Mouse (Mus musculus): ENCODE results near the gene Mrc2. TPM values are rescaled to one million over a fixed set of nuclear protein-coding genes. Genes with fewer than 3 reads are reported as not detected.

The Mrc2 gene
- total RNA-seq (2012; rRNA removed) (under 0.01 and 0.25 TPM in 2 replicates), total RNA-seq (2014; rRNA removed) (0.04 and 0.09 TPM in 2 replicates), polyA plus RNA-seq (2012; ENCODE audit: insufficient read length, low read depth) (0.10 and 0.19 TPM in 2 replicates)

DNA sequence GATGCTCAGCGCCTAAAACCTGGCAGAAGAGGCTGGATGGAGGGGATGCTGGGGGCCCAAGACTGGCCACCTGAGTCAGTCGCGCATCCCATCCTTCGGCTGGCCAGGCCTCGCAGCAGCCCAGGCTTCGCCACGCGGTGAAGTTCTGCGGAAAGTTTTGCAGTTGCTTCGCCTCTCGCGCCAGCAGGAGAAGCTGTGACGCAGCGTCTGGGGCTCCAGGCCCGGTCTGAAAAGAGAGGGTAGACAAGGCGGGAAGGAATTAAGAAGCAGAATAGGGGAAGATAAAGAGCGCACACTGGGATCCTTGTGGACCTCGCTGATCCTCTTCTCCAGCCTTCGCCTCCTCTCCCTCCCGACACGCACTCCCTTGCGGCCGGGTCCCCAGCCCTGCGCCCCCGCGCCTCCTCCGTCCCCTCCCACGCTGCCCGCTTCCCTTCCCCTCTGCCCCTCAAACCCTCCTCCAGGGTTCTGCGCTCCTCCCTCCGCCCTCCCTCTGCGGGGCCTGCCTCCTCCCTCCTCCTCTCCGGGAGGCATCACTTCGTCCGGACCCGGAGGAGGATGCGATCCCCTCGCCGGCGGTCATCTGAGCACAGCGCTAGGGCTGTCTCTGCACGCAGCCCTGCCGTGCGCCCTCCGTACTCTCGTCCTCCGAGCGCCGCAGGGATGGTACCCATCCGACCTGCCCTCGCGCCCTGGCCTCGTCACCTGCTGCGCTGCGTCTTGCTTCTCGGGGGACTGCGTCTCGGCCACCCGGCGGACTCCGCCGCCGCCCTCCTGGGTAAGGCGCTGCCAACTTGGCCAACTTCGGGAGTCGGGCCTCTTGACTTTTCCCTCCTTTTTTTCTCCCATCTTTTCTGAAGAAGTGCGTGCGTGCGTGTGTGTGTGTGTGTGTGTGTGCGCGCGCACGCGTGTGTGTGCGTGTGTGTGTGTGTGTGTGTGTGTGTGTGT is at the start of gene Mrc2:
Gene Mrc2, plus strand, starts transcription at position 520 of the 948 bp plus-strand sequence.
- no peak for DNase-seq (ENCODE audit: extremely low read depth)
- in situ Hi-C loops (cut with MboI; ENCODE audit: low pct_ligation_motif_present, low pct_unique_long_range_greater_than_20kb, low sequenced_read_pairs), result no loop called here

DNA sequence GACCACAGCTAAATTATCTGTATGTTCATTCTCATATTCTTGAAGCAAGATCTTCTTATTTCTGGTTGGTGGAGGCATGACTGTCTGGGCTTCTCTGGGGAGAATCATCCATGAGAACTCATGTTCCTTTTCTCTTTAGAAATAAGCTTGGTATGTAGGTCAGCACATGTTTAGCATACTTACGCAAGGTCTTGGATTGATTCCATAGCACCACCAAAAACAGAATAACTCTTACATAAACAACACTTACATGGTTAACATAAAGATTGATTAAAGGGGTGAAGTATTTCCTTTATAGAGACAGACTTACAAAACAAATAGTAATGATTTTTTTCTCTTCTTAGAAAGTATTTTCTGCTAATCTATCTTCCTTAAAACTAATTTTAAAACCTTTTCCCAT is 46.1 kb upstream of the Mrc2 start:
- no peak overlapping the region for H3K4me2 ChIP-seq (ENCODE audit: insufficient read depth, low read depth, poor library complexity, severe bottlenecking)
- H3K9ac ChIP-seq (ENCODE audit: insufficient read depth, low read depth), result no peak overlapping the region
- dilution Hi-C loops (cut with MboI; ENCODE audit: extremely low pct_ligation_motif_present, extremely low pct_unique_long_range_greater_than_20kb, low sequenced_read_pairs) (no loop called here), in situ Hi-C loops (cut with MboI; ENCODE audit: low pct_ligation_motif_present, low pct_unique_long_range_greater_than_20kb, low sequenced_read_pairs) (no loop called here)
- TF ChIP-seq ETS1 (conservative IDR thresholded peaks at IDR 0.05; ENCODE audit: low read depth, low read length), result no peak
- TF ChIP-seq CHD1 (IDR thresholded peaks at IDR 0.05; ENCODE audit: low read depth, low read length), result no peak
- TF ChIP-seq MAFK (IDR thresholded peaks at IDR 0.05; ENCODE audit: insufficient replicate concordance, low read length), result no peak
- no peak for TF ChIP-seq ZMIZ1 (IDR thresholded peaks at IDR 0.05; ENCODE audit: low read depth, low read length)
- no peak for TF ChIP-seq POLR2AphosphoS2 (IDR thresholded peaks at IDR 0.05; ENCODE audit: low read depth, low read length)
- TF ChIP-seq POLR2A (IDR thresholded peaks at IDR 0.05; ENCODE audit: low read depth, low read length), result no peak
- no peak for TF ChIP-seq USF2 (conservative IDR thresholded peaks at IDR 0.05; ENCODE audit: low read depth, low read length)
- TF ChIP-seq ZNF384 (IDR thresholded peaks at IDR 0.05; ENCODE audit: low read depth, low read length), result no peak
- no peak for TF ChIP-seq KAT2A (IDR thresholded peaks at IDR 0.05; ENCODE audit: insufficient replicate concordance, low read length)
- no peak for TF ChIP-seq MXI1 (IDR thresholded peaks at IDR 0.05; ENCODE audit: low read depth, low read length)
- no peak for TF ChIP-seq JUND (conservative IDR thresholded peaks at IDR 0.05; ENCODE audit: low read depth, low read length)
- TF ChIP-seq HCFC1 (IDR thresholded peaks at IDR 0.05; ENCODE audit: low read depth, low read length), result no peak
- no peak for TF ChIP-seq CHD2 (IDR thresholded peaks at IDR 0.05; ENCODE audit: low read length)
- no peak for TF ChIP-seq GABPA (IDR thresholded peaks at IDR 0.05; ENCODE audit: insufficient replicate concordance, low read depth, low read length)
- no peak for TF ChIP-seq RCOR1 (conservative IDR thresholded peaks at IDR 0.05; ENCODE audit: low read depth, low read length)
- TF ChIP-seq TCF12 (IDR thresholded peaks at IDR 0.05; ENCODE audit: low read depth, low read length), result no peak
- peaks cover 67 to 92% of the 10 kb centered on the region in 2 experiments for H3K36me3 ChIP-seq (replicated peaks in 1 of 2; ENCODE audit: control insufficient read depth in 1 of 2, insufficient read depth in 1 of 2, low read length in 1 of 2)
- no peak for DNase-seq (ENCODE audit: extremely low read depth)
- no peak overlapping the region for H3K4me3 ChIP-seq (replicated peaks in 1 of 3; ENCODE audit: low read depth in 2 of 3, low read length in 2 of 3, poor library complexity in 1 of 3)
- H3K79me2 ChIP-seq (replicated peaks; ENCODE audit: control insufficient read depth, extremely low read depth, insufficient read depth, poor library complexity, severe bottlenecking), result peaks cover 5% of the 10 kb centered on the region; the same call in 1 of the 2 replicates
- no peaks in the 10 kb centered on the region for H3K9me3 ChIP-seq (replicated peaks; ENCODE audit: low read length)
- peaks cover 0 to 11% of the 10 kb centered on the region in 2 experiments; a peak in 2 of 4 replicates for H3K4me1 ChIP-seq (ENCODE audit: control insufficient read depth in 1 of 2, insufficient read depth in 2 of 2)
- no peak overlapping the region for H3K27ac ChIP-seq (ENCODE audit: insufficient read depth, low read depth)
- H3K27me3 ChIP-seq (replicated peaks), result no peaks in the 10 kb centered on the region

More for the DNA sequence above, at the start of gene Mrc2:
- Histone ChIP-seq H3K27me3 (replicated peaks) (no peaks in the 10 kb centered on the region), H3K79me2 (replicated peaks; ENCODE audit: control insufficient read depth, extremely low read depth, insufficient read depth, poor library complexity, severe bottlenecking) (no peaks in the 10 kb centered on the region), H3K4me1 (ENCODE audit: control insufficient read depth in 1 of 2, insufficient read depth in 2 of 2) (peaks cover 0 to 8% of the 10 kb centered on the region in 2 experiments; a peak in 3 of 4 replicates), H3K36me3 (replicated peaks in 1 of 2; ENCODE audit: control insufficient read depth in 1 of 2, insufficient read depth in 1 of 2, low read length in 1 of 2) (peaks cover 9 to 43% of the 10 kb centered on the region in 2 experiments), H3K4me3 (replicated peaks in 1 of 3; ENCODE audit: low read depth in 2 of 3, low read length in 2 of 3, poor library complexity in 1 of 3) (no peak within 1 kb of the TSS), H3K4me2 (ENCODE audit: insufficient read depth, low read depth, poor library complexity, severe bottlenecking) (no peak within 1 kb of the TSS), H3K9ac (ENCODE audit: insufficient read depth, low read depth) (no peak within 1 kb of the TSS), H3K9me3 (replicated peaks; ENCODE audit: low read length) (no peaks in the 10 kb centered on the region), H3K27ac (ENCODE audit: insufficient read depth, low read depth) (no peak within 1 kb of the TSS)
- dilution Hi-C loops (cut with MboI; ENCODE audit: extremely low pct_ligation_motif_present, extremely low pct_unique_long_range_greater_than_20kb, low sequenced_read_pairs), result no loop called here
- TF ChIP-seq CHD2 (IDR thresholded peaks at IDR 0.05; ENCODE audit: low read length) (no peak), ZMIZ1 (IDR thresholded peaks at IDR 0.05; ENCODE audit: low read depth, low read length) (no peak), MEF2A (IDR thresholded peaks at IDR 0.05; ENCODE audit: borderline replicate concordance, low read depth, low read length) (no peak), MYC (IDR thresholded peaks at IDR 0.05; ENCODE audit: low read depth, low read length) (no peak), MAFK (IDR thresholded peaks at IDR 0.05; ENCODE audit: insufficient replicate concordance, low read length) (no peak), E2F4 (IDR thresholded peaks at IDR 0.05; ENCODE audit: insufficient replicate concordance, low read depth, low read length) (no peak), SIN3A (IDR thresholded peaks at IDR 0.05; ENCODE audit: low read length) (no peak), TBP (conservative IDR thresholded peaks at IDR 0.05; ENCODE audit: low read depth, low read length) (no peak), CHD1 (IDR thresholded peaks at IDR 0.05; ENCODE audit: low read depth, low read length) (no peak), KAT2A (IDR thresholded peaks at IDR 0.05; ENCODE audit: insufficient replicate concordance, low read length) (no peak), UBTF (IDR thresholded peaks at IDR 0.05; ENCODE audit: low read depth, low read length) (no peak), ZC3H11A (IDR thresholded peaks at IDR 0.05; ENCODE audit: low read depth, low read length) (no peak), ZKSCAN1 (IDR thresholded peaks at IDR 0.05; ENCODE audit: borderline replicate concordance, low read depth, low read length) (no peak), CTCF (conservative IDR thresholded peaks at IDR 0.05 in 1 of 2, IDR thresholded peaks at IDR 0.05 in 1 of 2; ENCODE audit: low read depth in 2 of 2, low read length in 2 of 2) (no peak), ETS1 (conservative IDR thresholded peaks at IDR 0.05; ENCODE audit: low read depth, low read length) (no peak), ELF1 (IDR thresholded peaks at IDR 0.05; ENCODE audit: low read depth, low read length) (no peak), BHLHE40 (IDR thresholded peaks at IDR 0.05; ENCODE audit: low read depth, low read length) (no peak), EP300 (IDR thresholded peaks at IDR 0.05; ENCODE audit: low read length) (no peak), POLR2AphosphoS2 (IDR thresholded peaks at IDR 0.05; ENCODE audit: low read depth, low read length) (no peak)
